Mouse (Mus musculus) heart, adult 9 months (tissue): Measurements from ENCODE around the gene Mrpl47.
"Not testable (repeated sequence)": the region's sequence is repeated elsewhere in the genome, so short reads cannot be mapped to it uniquely, and the experiment has no call there.

ENCODE experiments used
- DNase-seq, 2 experiments: peaks; one replicate each; pipeline ENCODE4 v3.0.0; 2022; ENCODE audit warnings: low spot score in 2 of 2

Mrpl47 gene

DNA sequence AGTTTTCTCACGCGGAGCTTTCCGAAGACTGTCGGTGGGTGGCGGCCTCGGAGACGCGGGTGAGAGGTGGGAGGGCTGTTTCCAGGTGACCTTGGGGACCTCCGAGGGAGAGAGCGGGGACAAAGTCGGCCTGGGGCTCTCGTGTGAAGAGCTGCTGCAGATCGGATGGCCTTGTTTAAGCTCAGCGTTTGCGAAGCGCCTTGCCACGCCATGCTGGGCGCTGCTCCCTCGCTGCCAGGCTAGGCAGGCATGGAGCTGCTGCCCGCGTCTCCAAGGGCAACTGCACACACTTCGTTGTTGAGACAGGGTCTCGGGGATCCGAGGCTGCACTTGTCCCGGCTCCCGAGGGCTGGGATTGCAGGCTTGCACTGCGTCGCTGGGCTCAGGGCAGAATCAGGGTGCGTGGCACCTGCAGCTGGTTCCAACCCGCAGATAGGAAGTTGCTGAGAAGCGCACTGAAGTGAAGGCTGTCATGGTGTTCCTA, at the start of gene Mrpl47:
TSS of gene Mrpl47 (minus strand) at position 434 of the 484 bp plus-strand sequence.
- no peak for DNase-seq

DNA sequence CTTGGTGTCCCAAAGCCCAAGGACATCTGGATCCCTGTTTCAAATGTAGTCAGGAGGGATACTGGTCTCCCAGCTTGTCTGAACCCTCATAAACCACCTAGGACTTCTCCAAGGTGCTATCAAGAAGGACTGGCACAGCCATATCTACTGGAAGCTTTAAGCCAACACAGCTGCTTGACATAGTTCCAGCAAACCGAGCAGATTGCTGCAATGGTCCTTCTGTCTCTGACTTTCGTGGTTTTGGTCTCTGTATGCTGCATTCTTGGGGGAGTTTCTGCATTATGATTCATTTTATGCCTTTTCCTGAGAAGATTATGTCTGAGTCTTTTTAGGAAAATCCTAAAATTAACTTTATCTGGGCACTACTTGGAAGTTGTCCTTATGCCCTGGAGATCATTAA, 33.4 kb upstream of the Mrpl47 start:
- DNase-seq: no peak

DNA sequence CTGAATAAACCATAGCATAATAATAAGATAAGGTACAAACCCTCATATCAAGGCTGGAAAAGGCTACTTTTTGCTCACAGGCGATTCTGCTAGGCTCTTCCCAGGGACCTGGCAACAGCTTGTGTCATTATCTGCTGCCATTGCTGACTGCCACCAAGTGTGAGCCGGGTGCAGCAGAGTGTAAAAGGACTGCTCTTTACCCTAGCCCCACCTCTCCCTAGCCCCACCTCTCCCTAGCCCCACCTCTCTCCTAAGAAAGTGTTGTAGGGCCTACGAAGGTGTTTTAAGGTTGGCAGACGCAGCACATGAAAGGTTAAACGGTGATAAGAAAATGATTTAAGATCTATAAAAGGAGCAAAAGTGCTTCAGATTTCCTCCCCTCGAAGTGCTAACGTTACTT, 26.5 kb upstream of the Mrpl47 start:
- DNase-seq: no peak

DNA sequence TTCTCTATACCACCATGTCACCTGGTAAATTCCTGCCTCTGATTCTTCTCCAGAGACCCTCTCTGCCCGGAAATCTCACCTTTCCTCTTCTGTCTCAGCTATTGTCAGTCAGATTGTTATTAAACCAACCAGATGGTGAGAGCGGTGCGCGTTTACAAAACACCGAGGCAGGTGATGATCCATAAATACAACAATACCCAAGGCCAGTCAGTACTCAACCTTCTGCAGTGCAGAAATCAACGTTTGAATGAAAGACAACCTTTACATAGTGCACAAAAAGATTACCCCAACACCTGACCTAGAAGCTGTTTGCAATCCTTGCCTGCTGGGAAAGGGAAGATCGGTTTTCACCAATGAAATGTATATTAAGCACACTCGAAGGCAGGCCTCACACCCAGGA, 25.6 kb upstream of the Mrpl47 start:
- no peak for DNase-seq

DNA sequence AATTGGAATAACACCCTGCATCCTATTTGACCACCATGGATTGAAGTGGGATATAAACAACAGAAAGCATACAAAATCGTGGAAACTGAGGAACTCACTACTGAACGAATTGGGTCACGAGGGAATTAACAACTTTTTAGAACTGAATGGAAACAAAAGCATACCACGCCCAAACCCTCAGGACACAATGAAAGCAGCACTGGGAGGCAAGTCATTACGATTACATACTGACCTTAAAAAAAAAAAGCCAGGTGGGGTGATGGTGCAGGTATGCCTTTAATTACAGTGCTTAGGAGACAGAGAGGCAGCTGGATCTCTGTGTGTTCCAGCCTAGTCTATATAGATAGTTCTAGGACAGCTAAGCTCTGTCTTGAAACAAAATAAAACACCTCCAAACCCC, 21.8 kb upstream of the Mrpl47 start:
- no peak for DNase-seq

DNA sequence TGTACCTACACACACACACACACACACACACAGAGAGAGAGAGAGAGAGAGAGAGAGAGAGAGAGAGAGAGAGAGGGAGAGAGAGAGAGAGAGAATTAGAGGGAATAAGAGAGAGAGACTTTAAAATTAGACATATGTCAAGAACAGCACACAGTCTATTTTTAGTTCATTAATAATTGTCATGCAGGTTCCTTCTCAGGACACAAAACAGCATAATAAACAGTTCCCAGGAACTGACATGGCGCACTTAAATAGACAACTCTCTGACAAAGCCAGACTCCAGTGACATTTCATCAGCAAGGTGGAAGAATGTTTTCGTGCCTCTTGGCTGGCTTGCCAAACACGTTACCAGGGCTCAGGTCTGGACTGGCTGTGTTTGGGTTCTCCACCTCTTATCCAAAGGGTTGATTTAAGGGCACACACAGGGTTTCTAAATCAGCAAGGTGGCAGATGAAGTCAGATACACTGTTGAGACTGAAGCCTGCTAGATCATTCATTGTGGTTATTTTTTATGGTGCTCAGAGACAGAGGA, 17.0 kb upstream of the Mrpl47 start:
- DNase-seq: peak in 1 of 2 experiments; percentile 9

DNA sequence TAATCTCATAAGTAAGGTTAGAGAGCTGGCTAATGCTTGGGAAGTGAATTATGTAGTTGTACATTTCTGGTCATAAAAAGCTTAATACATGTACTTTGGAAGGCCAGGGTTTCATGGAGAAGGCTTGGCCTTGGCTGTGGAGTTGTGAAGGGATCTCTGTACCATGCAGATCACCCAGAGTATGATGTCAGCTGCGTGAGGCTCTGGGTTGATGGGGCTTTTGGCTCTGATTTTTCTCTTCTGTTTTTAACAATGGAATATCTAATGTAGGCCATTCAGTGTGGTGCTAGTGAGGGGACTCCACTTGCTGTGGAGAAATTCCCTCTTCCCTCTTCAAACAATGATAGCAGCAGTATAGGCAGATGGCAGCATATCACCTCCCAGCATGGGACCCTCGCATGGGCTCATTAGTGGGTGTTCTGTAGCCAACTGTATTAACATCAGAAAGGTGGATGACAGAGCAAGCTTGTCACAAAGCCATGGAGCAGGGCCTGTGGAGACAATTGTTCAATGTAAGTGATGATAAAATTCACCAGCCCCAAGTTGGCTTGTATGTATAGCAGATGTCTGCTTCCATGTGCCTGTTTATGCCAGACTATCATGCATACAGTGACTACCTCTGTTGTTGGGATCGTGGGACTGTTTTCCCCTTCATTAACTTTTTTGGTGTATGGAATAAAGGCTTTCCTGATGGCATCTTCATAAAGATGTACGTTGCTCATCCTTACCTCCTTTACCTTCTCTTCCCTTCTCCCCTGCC, 12.6 kb upstream of the Mrpl47 start:
- DNase-seq: no peak

DNA sequence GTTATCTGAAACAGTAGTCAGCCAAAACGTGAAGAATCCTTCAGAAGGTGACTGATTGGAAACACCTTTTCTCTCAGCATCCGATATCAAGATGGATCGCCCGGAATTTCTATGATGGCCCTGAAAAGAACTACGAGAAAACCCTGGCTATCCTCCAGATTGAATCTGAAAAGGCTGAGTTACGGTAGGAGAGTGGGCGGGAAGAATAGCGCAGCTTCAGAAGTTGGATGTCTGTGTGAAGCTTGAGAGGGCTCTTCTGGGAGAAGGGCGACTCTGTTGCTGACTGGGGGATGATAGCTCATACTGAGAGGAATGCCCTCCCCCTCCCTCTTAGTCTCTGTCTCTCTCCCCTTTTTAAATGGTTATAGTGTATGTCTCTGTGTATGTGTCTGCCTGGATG, 11.0 kb upstream of the Mrpl47 start:
- no peak for DNase-seq

DNA sequence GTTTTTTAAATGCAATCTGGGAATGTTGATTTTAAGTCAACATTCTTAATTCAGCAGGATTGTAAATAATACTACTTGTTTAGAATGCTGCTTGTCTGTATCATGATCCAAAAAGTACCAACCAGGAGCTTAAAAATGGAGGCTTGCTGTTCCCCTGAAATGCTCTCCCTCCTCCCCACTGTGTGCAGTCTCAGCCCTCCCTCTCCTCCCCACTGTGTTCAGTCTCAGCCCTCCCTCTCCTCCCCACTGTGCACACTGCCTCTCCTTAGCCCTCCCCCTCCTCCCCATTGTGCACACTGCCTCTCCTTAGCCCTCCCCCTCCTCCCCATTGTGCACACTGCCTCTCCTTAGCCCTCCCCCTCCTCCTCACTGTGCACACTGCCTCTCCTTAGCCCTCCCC, 8.0 kb upstream of the Mrpl47 start:
- not testable (repeated sequence) for DNase-seq

DNA sequence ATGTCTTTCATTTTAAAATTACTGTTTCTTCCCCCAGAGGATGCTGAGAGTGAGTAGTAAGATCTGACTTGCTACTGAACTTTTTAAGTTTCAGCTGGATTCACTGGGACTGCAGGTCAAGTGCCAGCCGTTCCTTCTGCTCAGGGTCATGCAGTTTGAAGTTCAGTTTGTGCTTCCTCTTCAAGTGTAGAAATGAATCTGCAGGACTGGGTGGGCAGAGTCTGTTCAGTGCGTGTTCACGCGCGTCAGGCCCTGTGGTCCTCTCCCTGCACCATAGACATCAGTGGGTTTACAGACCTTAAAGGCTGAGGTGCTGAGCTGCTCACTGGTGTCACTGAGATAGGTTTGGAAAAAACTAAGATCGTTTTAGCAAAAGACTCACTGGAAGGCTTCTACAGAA, 7.6 kb upstream of the Mrpl47 start:
- no peak for DNase-seq

DNA sequence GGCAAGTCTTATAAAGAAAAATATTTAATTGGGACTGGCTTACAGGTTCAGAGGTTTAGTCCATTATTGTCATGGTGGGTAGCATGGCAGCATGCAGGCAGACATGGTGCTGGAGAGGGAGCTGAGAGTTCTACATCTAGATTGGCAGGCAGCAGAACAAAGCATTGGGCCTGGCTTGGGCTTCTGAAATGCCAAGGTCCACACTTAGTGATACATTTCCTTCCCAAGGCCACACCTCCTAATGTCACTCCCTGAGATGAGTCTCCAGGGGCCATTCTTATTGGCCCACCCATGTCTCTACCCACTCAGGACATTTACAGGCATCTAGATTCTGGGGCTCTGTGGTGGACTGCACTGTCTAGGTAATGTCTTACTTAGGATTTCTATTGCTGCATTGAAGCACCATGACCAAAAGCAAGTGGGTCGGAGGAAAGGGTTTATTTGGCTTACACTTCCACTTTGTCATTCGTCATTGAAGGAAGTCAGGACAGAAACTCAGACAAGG, 4.9 kb upstream of the Mrpl47 start:
- no peak for DNase-seq

DNA sequence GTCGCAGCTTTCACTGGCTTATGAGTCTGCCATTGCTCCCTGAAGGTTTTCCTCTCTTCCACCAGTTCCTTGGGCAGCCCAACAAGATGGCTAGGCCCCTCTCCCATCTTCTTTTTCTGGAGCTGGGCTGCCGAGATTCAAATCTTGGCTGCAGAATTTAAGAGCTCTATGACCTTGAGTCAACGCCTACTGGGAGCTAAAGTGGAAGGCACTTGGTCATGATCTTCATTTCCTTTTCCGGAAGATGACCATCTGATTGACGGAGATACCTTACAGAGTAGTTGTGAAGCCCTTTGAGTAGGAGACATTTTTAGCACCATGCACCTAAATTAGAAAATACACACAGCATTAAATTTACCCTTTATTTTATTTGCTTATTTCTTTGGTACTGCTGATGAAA, 1.1 kb upstream of the Mrpl47 start:
- no peak for DNase-seq

DNA sequence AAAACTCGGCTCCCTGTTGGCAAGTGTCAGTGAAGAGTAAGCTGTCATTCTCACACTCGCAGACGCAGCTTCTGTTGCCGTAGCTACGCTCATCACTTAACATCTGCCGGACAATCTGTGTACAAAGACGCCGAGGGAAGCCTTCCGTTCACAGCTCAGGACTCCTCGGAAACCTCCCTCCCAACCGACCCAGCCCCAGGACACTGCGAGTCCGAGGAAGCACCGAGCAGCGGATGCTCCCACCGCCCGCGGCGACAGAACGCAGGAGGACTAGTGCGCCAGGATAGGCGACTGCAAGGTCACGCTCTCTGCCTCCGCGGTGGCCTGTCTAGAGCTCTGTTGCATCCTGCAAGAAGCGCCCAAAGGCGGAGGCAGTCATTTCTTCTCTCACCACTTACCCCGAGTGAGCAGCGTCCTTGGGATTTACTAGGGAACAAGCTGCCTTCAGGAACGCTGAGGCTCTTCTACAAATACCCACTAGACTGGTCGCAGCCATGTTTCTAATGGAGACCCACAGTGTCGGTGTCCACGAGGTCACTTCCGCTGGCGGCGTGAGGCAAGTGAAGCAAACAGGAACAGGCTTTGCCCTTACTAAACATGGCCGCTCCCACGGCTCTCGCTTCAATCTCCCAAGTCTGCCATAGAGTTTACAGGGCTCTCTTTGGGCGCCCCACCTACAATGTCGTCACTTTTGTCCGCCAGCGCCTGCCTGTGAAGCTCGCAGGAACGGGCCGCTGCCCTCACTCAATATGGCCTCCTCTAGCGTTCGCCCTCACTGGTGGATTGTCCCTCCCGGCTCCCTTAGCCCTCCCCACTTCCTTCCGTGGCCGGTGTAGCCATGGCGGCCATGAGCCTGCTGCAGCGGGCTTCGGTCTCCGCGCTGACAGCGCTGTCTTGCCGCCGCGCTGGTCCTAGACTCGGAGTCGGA, 897 bp downstream of the Mrpl47 start, which contains the start of gene Ndufb5:
TSS of gene Ndufb5 (plus strand) at position 747 of the 928 bp plus-strand sequence.
- peak; percentile 98 to 100 for DNase-seq

DNA sequence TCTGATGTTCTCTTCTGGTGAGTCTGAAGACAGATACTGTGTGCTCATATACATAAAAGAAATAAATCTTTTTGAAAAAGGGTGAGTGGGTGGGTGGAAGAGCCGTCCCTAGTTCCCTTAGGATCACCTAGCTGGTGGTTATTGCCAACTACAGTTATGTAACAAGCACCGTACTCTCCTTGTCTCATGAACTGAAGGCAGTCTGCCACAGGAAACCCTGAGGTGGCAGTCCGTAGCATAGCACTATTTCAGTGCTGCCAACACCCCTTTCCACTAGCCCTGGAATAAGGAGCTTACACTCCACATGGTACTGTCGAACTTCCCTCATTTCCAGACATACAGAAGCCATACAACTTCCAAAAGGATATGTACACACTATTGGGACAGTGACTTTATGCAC, 9.5 kb downstream of the Mrpl47 start:
- DNase-seq: no peak

DNA sequence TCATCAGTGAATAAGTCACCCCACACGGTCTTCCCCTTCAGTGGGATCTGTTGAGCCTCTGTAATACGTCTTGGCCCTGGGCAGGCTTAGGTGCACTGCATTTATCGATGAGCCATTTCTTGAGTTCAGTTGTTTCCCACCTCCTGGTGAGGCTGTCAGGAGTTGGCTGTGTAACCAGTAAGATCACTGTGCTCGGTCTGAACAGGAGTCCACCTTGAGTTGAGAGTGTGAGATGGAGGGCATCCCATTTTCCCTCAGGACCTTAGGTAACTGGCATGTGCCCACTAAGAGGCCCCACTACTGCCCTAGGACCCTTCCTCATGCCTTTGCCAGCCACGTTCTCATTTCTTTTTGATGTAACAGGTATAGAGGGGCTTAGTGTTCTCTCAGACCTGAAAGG, 11.5 kb downstream of the Mrpl47 start:
- DNase-seq: no peak

DNA sequence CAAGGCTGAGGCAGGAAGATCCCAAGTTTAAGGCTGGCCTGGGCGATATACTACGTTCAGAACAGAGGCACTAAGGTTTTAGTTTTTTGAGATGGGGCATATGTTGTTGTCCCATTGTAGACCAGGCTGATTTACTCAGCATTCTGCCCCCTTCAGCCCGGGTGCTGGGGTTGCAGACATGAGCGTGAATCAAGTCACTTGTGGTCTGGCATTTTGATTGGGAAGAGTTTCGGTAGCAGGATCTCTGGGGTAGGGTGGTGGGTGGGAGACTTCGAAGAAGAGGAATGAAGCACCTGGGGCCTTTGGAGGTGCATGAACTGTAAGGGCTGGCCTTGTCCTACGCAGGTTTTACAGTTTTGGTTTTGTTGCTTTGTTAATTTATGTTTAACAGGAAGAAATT, 13.2 kb downstream of the Mrpl47 start:
- no peak for DNase-seq

DNA sequence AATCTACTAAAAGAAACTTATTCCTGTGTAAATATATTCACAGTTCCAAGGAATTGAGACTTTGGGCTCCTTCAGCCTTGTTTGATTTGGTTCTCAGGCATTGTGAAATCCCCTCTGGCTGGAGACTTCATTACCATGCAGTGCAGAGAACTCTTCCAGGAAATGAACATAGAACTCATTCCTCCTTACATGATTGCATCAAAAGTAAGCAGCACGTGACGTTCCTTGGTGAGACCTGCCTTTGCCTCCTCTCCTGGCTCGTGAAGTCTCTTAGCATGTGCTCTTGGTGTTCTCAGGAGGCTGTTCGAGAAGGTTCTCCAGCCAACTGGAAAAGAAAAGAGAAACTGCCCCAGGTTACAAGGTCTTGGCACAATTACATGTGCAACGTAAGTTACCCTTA, 19.1 kb downstream of the Mrpl47 start:
- DNase-seq: no peak

DNA sequence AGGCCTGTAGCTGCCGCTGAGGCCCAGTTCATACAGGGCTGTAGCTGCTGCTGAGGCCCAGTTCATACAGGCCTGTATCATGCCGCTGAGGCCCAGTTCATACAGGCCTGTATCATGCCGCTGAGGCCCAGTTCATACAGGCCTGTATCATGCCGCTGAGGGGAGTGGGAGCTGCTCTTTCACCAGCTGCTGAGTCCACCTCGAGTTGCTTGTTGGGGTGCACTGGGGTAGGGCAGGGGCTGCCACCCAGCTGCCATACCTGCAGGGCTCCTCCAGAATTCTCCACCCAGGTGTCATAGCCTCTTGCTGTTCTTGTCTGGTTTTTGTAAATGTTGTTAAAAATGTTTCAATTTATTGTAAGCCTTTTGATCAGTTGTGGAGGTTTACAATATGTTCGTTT, 20.0 kb downstream of the Mrpl47 start:
- DNase-seq: not testable (repeated sequence)

DNA sequence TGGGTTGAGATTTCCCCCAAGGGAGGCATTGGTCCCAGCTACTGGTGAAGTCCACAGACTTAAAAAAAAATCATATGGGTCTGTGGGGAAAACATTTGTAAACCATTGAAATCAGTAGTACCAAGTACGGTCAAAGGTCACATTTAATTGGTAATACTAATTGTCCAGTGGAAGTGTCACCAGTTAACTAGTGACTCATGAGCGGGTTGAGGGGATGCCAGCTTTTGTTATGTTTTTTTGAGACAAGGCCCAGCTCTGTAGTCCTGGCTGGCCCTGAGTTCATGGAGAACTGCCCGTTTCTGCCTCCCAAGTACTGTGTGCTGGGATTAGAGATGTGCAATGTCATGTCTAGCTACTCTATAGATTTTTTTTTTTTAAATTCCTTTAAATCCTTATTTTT, 23.7 kb downstream of the Mrpl47 start:
- DNase-seq: no peak

DNA sequence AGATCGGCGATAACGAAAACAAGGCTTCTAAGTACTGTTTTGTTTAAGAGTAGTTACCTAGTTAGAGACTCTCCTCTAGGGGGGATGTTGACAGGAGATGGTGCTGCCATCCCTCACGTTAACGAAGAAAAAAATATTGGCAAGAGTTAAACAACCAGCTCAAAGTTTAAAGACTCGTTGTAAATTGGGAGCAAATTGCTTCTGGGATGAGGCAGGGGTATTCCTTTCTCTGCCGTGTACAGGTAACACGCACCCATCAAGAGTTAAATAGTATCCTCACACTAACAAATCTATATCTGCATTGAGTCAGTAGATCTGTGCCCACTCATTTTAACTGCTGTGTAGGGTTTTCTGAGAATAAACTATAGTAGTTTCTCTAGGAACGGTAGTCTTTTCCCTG, 28.0 kb downstream of the Mrpl47 start:
- no peak for DNase-seq

DNA sequence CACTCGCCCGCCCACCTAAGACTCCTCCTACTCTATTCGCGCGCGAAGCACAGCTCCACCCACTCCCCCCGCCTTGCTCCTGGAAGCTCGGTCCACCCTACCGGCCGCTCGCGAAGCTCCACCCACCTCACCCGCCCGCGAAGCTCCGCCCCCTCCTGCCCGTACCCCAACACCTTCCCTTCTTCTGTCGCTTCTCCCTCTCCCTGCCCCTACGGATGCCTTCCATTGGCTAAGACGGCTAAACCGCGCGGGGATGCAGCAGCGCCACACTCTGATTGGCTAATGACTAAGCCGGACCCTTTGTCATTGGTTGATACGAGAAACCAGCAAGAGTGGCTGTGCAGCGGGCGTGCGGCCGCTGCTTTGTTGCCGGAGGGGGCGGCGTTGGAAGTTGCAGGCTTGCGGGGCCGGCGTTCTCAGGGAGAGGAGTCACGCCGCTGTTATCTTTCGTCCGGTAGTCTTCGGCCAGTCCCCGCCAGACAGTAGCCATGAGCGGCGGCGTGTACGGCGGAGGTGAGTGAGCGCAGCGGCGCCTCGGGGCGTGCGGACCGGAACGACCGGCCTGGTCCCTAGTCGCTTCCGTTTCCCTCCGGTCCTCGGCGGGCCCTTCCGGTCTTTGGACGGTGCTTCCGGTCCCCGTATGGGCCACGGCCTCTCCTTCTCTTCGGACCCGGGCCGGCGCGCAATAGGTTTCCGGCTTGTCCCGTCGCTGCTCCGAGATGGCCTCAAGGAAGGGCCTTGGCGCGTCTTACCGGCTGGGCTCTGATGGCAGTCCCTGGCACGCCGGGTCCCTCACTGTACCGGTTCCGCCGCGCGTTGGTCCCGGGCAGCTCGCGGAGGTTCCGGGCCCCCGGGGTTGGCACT, 28.8 kb downstream of the Mrpl47 start:
- peak; percentile 97 to 98 for DNase-seq

DNA sequence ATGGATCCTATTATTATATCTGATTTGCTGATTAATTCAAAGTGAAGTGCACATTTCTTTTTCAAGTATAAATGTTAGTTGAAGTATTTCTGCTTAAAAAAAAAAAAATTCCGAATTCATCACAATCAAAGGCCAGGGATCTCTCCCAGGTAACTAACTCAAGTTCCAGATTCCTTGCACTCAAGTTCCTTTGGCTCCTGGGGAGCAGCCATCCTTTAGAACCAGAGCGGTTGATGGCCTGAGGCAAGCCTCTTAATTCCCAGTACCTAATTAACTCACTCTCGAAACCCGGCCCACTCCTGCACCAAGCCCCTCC, 29.4 kb downstream of the Mrpl47 start:
- DNase-seq: no peak
